Mouse (Mus musculus): Measurements from ENCODE around the gene Dzank1. TPM values are rescaled to one million over a fixed set of nuclear protein-coding genes. Genes with fewer than 3 reads are reported as not detected.

The Dzank1 gene
- total and polyA plus RNA-seq, 3 experiments = 0.08 to 0.35 TPM; not detected in 1

DNA sequence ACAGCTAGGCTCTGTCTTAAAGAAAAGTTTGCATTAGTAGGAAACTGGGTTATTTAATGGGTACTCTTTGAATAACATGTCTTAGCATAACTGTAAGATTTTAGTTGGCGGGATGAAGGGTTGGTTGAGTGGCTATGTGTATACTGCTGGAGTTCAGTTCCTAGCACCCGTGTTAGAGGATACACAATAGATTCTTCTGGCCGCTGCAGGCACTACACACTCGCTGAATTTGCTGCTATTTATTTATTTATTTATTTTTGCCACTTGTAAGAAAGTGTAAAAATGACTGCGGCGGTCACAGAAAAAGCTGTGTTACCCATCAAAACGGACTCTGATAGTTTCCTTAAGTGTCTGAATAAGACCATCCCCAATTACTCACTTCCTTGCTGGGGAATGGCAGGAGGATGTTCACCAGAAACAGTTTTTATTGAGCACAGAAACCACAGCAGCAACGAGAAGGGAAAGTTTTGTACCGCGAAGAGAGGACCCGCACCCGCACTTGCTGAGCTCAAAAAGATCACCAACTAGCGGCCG, 28.1 kb upstream of the Dzank1 start:
- TF ChIP-seq MYB (IDR thresholded peaks at IDR 0.05; ENCODE audit: low read depth, low read length) (no peak), TCF12 (IDR thresholded peaks at IDR 0.05; ENCODE audit: low read depth, low read length) (no peak), ETS1 (IDR thresholded peaks at IDR 0.05; ENCODE audit: low read depth, low read length) (no peak), BHLHE40 (IDR thresholded peaks at IDR 0.05; ENCODE audit: borderline replicate concordance, low read depth, low read length) (no peak), SIN3A (IDR thresholded peaks at IDR 0.05; ENCODE audit: low read length) (no peak), NRF1 (IDR thresholded peaks at IDR 0.05; ENCODE audit: insufficient read depth, low read depth, low read length, poor library complexity, severe bottlenecking) (no peak), CHD2 (IDR thresholded peaks at IDR 0.05; ENCODE audit: low read length) (no peak), EP300 (IDR thresholded peaks at IDR 0.05; ENCODE audit: low read depth in 1 of 2, low read length in 2 of 2) (no peak), POLR2AphosphoS2 (IDR thresholded peaks at IDR 0.05; ENCODE audit: low read length) (no peak), ZMIZ1 (IDR thresholded peaks at IDR 0.05; ENCODE audit: low read depth, low read length) (no peak), MYC (IDR thresholded peaks at IDR 0.05; ENCODE audit: low read depth, low read length) (no peak), GABPA (IDR thresholded peaks at IDR 0.05; ENCODE audit: low read depth, low read length) (no peak)
- Histone ChIP-seq H3K9me3 (replicated peaks; ENCODE audit: insufficient read depth, low read length) (no peaks in the 10 kb centered on the region), H3K27me3 (ENCODE audit: control insufficient read depth in 1 of 2, insufficient read depth in 2 of 2, low read length in 2 of 2) (no peaks in the 10 kb centered on the region), H3K4me3 (ENCODE audit: control insufficient read depth in 1 of 2, insufficient read depth in 1 of 2, low read depth in 2 of 2, low read length in 2 of 2) (peak overlapping the region; percentile 83 to 93), H3K36me3 (ENCODE audit: control insufficient read depth in 1 of 2, insufficient read depth in 2 of 2, low read length in 2 of 2) (peaks cover 2 to 6% of the 10 kb centered on the region in 2 experiments; a peak in 3 of 4 replicates), H3K9ac (ENCODE audit: control insufficient read depth, low read depth, low read length, poor library complexity, severe bottlenecking) (peak overlapping the region; percentile 73), H3K79me2 (ENCODE audit: control insufficient read depth, insufficient read depth, low read length, poor library complexity) (peaks cover 13% of the 10 kb centered on the region), H3K4me1 (ENCODE audit: control insufficient read depth in 1 of 2, insufficient read depth in 2 of 2, low read length in 2 of 2) (peaks cover 0 to 3% of the 10 kb centered on the region in 2 experiments; a peak in 2 of 4 replicates), H3K27ac (ENCODE audit: control insufficient read depth, low read depth, low read length) (peak overlapping the region; percentile 88)
- DNase-seq (ENCODE audit: low read depth, low spot score) = no peak

DNA sequence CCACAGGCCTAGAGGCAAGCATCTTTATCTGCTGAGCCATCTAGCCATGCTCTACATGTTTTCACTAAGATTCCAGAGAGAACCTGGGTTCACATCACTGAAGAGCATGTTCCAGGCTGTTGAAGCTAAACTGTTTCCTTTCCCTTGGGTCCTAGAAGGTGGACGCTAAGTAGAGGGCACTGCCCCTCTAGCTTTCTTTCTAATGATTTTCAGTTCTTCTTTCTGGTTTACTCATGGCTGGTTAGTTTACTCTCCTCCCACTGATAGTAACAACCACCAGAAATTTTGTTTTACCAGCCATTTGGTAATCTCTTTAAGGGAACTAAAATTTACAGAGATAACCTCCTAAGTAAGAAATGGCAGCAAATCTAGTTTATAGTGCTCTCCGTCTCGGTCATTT, 26.7 kb upstream of the Dzank1 start:
- H3K4me1 ChIP-seq (ENCODE audit: control insufficient read depth in 1 of 2, insufficient read depth in 2 of 2, low read length in 2 of 2) = peaks cover 0 to 3% of the 10 kb centered on the region in 2 experiments; a peak in 2 of 4 replicates
- no peaks in the 10 kb centered on the region for H3K27me3 ChIP-seq (ENCODE audit: control insufficient read depth in 1 of 2, insufficient read depth in 2 of 2, low read length in 2 of 2)

More for the DNA sequence above, 26.7 kb upstream of the Dzank1 start:
- Histone ChIP-seq H3K27ac (ENCODE audit: control insufficient read depth, low read depth, low read length) (no peak overlapping the region), H3K9ac (ENCODE audit: control insufficient read depth, low read depth, low read length, poor library complexity, severe bottlenecking) (no peak overlapping the region), H3K9me3 (replicated peaks; ENCODE audit: insufficient read depth, low read length) (no peaks in the 10 kb centered on the region), H3K79me2 (ENCODE audit: control insufficient read depth, insufficient read depth, low read length, poor library complexity) (peaks cover 13% of the 10 kb centered on the region), H3K4me3 (ENCODE audit: control insufficient read depth in 1 of 2, insufficient read depth in 1 of 2, low read depth in 2 of 2, low read length in 2 of 2) (no peak overlapping the region), H3K36me3 (ENCODE audit: control insufficient read depth in 1 of 2, insufficient read depth in 2 of 2, low read length in 2 of 2) (peaks cover 0 to 6% of the 10 kb centered on the region in 2 experiments; a peak in 2 of 4 replicates)
- DNase-seq (ENCODE audit: low read depth, low spot score) = no peak
- TF ChIP-seq SMC3 (IDR thresholded peaks at IDR 0.05; ENCODE audit: low read depth, low read length) (no peak), RCOR1 (IDR thresholded peaks at IDR 0.05; ENCODE audit: low read depth, low read length) (no peak), SIN3A (IDR thresholded peaks at IDR 0.05; ENCODE audit: low read length) (no peak), ZNF384 (IDR thresholded peaks at IDR 0.05; ENCODE audit: low read depth, low read length) (no peak), TBP (IDR thresholded peaks at IDR 0.05; ENCODE audit: low read depth, low read length) (no peak), E2F4 (IDR thresholded peaks at IDR 0.05; ENCODE audit: borderline replicate concordance, low read depth, low read length) (no peak), MYB (IDR thresholded peaks at IDR 0.05; ENCODE audit: low read depth, low read length) (no peak), USF1 (IDR thresholded peaks at IDR 0.05; ENCODE audit: low read depth, low read length) (no peak), MAZ (IDR thresholded peaks at IDR 0.05; ENCODE audit: low read depth, low read length) (no peak), MAFK (IDR thresholded peaks at IDR 0.05; ENCODE audit: borderline replicate concordance, low read depth, low read length) (no peak), CHD2 (IDR thresholded peaks at IDR 0.05; ENCODE audit: low read length) (no peak), ETS1 (IDR thresholded peaks at IDR 0.05; ENCODE audit: low read depth, low read length) (no peak), ZKSCAN1 (IDR thresholded peaks at IDR 0.05; ENCODE audit: low read depth, low read length) (no peak), EP300 (IDR thresholded peaks at IDR 0.05; ENCODE audit: low read depth in 1 of 2, low read length in 2 of 2) (no peak), MXI1 (IDR thresholded peaks at IDR 0.05; ENCODE audit: low read depth, low read length) (no peak), NELFE (IDR thresholded peaks at IDR 0.05; ENCODE audit: low read depth, low read length) (no peak), JUND (IDR thresholded peaks at IDR 0.05; ENCODE audit: low read depth, low read length) (no peak)
